Mouse (Mus musculus): Measurements from ENCODE around the gene Nudt22. TPM values are rescaled to one million over a fixed set of nuclear protein-coding genes. Genes with fewer than 3 reads are reported as not detected.

The Nudt22 gene
- polyA plus RNA-seq, 1 experiment from 2014 or later, result 40.8 TPM

DNA sequence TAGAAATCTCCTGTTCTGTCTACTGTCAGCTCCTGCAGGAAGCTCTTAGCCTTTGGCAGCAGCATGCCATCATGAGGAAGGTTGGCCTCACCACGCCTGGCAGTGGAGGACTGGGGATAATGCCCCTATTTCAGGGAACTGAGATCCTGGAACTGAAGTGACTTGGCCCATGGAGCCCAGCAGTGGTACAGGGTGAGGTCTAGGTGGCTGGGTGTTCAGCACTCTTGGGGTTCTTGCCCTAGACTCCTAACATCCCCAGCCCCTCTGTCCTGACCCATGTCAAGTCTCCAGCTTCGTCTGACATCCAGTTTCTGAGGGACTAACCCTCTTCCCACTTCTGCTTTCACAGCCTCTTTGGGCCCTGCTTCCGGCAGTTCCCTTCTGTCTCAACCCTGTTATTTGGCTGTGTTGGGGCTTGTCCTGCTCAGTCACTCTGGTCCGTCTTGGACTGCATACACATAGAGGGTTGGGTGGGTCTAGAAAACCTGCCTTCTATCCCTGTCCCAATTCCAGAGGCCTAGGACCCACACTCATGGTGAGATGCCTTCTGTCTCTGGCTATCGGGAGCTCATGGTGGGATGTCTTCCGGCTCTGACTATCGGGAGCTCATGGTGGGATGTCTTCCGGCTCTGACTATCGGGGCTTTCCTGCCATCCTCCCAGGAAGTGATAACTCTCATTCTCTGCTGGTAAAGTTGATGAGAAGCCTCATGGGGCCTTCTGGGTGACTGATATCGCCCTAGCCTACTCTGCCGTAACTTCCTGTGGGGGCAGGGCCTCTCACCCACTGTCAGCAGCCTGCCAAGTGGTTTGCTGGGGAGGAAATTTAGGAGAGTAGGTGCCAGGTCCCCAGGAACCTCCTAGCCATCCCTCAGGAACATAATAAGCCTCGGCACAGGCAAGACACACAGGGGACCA is 21.9 kb upstream of the Nudt22 start:
- H3K9me3 ChIP-seq (replicated peaks; ENCODE audit: low read length), result no peaks in the 10 kb centered on the region
- no peak for TF ChIP-seq CTCF (IDR thresholded peaks at IDR 0.05; ENCODE audit: low read depth)
- no peak overlapping the region for H3K4me2 ChIP-seq (ENCODE audit: low read length)
- no peak overlapping the region for H3K27ac ChIP-seq
- H3K4me3 ChIP-seq (replicated peaks; ENCODE audit: low read depth, low read length), result no peak overlapping the region
- ATAC-seq (replicated peaks; ENCODE audit: low FRiP score, low read depth) (no peak), DNase-seq (ENCODE audit: low spot score) (no peak)
- no peaks in the 10 kb centered on the region for H3K4me1 ChIP-seq (replicated peaks; ENCODE audit: insufficient read depth, low read length)
- no peak overlapping the region for H3K9ac ChIP-seq (ENCODE audit: low read depth, low read length)
- peaks cover 30% of the 10 kb centered on the region for H3K36me3 ChIP-seq (ENCODE audit: insufficient read depth, low read length)
- H3K27me3 ChIP-seq (ENCODE audit: insufficient read depth, low read length), result no peaks in the 10 kb centered on the region
- WGBS, result 71% methylated on average over 12 of the region's 12 CpGs

DNA sequence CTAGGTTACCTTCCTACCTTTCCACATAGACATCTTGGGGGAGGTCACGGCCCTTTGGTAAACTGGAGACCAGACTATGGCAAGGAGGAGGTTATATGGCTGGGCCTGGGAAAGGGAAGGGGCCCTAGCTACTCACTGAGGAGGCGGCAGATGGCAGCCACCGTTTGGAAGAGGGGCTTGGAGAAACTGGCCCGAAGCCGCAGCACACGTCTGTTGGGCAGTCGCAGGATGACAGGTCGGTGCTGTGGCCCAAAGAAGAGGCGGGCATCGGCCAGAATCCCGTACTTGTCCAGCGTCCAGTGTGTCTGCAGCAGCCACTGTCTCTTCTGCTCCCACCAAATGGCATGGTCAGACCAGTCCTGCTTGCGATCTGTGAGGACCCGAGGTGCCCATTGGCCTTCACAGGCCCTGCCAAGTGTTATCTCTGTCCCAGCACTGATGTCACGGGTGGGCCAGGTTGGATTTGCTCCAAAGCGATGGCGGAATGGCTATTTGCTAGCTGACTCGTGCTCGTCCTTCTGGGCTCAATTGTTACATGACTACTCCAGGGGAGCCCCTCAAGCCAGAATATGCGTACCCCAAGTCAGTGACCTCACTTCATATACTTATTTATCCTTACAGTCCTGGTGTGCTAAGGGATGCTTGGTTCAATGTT is 18.7 kb upstream of the Nudt22 start:
- no peak for DNase-seq (ENCODE audit: low spot score)
- TF ChIP-seq CTCF (IDR thresholded peaks at IDR 0.05; ENCODE audit: low read depth), result no peak
- Histone ChIP-seq H3K4me3 (replicated peaks; ENCODE audit: low read depth, low read length) (no peak overlapping the region), H3K27me3 (ENCODE audit: insufficient read depth, low read length) (no peaks in the 10 kb centered on the region), H3K9ac (ENCODE audit: low read depth, low read length) (no peak overlapping the region), H3K27ac (no peak overlapping the region), H3K36me3 (ENCODE audit: insufficient read depth, low read length) (0 out of 2 replicates have a peak, but pooled peaks cover 2% of the 10 kb centered on the region), H3K9me3 (replicated peaks; ENCODE audit: low read length) (no peaks in the 10 kb centered on the region), H3K4me2 (ENCODE audit: low read length) (no peak overlapping the region), H3K4me1 (replicated peaks; ENCODE audit: insufficient read depth, low read length) (no peaks in the 10 kb centered on the region)
- ATAC-seq (replicated peaks; ENCODE audit: low FRiP score, low read depth), result no peak
- 87% methylated on average over 20 of the region's 20 CpGs for WGBS

GRCm38 (mm10) chr19:7013984-7014383 is 18.1 kb upstream of the Nudt22 start:
- no peaks in the 10 kb centered on the region for H3K9me3 ChIP-seq (replicated peaks; ENCODE audit: low read length)
- no peaks in the 10 kb centered on the region for H3K4me1 ChIP-seq (replicated peaks; ENCODE audit: insufficient read depth, low read length)
- TF ChIP-seq CTCF (IDR thresholded peaks at IDR 0.05; ENCODE audit: low read depth), result no peak
- no peak overlapping the region for H3K4me3 ChIP-seq (replicated peaks; ENCODE audit: low read depth, low read length)
- no peak overlapping the region for H3K9ac ChIP-seq (ENCODE audit: low read depth, low read length)
- no peaks in the 10 kb centered on the region for H3K36me3 ChIP-seq (ENCODE audit: insufficient read depth, low read length)
- DNase-seq (ENCODE audit: low spot score) (no peak), ATAC-seq (replicated peaks; ENCODE audit: low FRiP score, low read depth) (no peak)
- WGBS, result 83% methylated on average over 9 of the region's 9 CpGs
- H3K4me2 ChIP-seq (ENCODE audit: low read length), result no peak overlapping the region
- no peaks in the 10 kb centered on the region for H3K27me3 ChIP-seq (ENCODE audit: insufficient read depth, low read length)
- H3K27ac ChIP-seq, result no peak overlapping the region

DNA sequence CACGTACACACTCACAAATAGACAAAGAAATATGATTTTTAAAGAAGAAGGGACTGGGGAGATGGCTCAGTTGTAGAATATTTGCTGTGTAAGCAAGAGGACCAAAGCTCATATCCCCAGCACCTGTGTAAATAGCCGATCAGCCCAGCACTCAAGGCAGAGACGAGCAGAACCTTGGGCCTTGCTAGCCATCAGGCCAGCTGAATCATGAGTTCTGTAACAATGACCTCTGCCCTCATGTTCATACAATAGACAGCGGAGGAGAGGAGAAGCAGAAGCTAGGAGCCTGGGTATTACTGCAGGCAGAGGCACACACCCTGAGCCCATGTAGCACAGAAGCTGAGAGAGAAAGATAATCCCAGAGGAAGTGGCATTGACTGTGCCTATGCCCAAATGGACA is 16.5 kb upstream of the Nudt22 start:
- H3K4me3 ChIP-seq (replicated peaks; ENCODE audit: low read depth, low read length), result no peak overlapping the region
- H3K27ac ChIP-seq, result no peak overlapping the region
- no peak for DNase-seq (ENCODE audit: low spot score)
- no peaks in the 10 kb centered on the region for H3K4me1 ChIP-seq (replicated peaks; ENCODE audit: insufficient read depth, low read length)
- WGBS, result 63% methylated on average over 4 of the region's 4 CpGs
- no peak overlapping the region for H3K4me2 ChIP-seq (ENCODE audit: low read length)
- TF ChIP-seq CTCF (IDR thresholded peaks at IDR 0.05; ENCODE audit: low read depth), result no peak
- no peaks in the 10 kb centered on the region for H3K9me3 ChIP-seq (replicated peaks; ENCODE audit: low read length)
- H3K27me3 ChIP-seq (ENCODE audit: insufficient read depth, low read length), result no peaks in the 10 kb centered on the region
- no peak overlapping the region for H3K9ac ChIP-seq (ENCODE audit: low read depth, low read length)
- H3K36me3 ChIP-seq (ENCODE audit: insufficient read depth, low read length), result no peaks in the 10 kb centered on the region
- no peak for ATAC-seq (replicated peaks; ENCODE audit: low FRiP score, low read depth)

DNA sequence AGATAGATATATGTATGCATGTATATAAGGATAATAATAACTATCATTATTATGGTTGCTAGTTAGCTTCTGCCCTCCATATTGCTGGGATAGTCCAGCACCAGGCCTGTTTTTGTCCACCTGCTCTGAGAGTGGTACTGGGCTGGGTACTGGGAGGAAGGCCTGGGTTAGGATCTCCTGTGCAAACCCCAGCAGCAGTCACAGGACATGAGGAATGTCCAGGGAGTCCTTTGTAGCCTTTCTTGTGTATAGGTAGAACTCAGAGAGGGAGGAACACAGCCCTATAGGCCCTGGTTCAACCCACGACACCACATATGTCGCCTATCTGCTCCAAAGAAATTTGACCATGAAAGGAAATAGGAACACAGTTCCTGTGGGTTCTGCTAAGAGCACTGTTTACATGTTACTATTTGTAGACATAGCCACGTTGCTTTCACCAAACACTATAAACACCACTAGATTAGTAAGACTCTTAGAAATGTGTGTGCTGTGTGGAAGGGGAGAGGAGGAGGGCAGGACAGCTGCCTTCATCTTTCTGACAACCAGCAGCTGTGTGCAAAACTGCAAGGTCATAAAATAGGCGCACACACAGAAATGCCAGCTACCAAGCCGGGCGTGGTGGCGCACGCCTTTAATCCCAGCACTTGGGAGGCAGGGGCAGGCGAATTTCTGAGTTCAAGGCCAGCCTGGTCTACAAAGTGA is 11.1 kb upstream of the Nudt22 start:
- Histone ChIP-seq H3K4me3 (replicated peaks; ENCODE audit: low read depth, low read length) (no peak overlapping the region), H3K27me3 (ENCODE audit: insufficient read depth, low read length) (no peaks in the 10 kb centered on the region), H3K4me2 (ENCODE audit: low read length) (no peak overlapping the region), H3K9me3 (replicated peaks; ENCODE audit: low read length) (no peaks in the 10 kb centered on the region), H3K9ac (ENCODE audit: low read depth, low read length) (no peak overlapping the region), H3K27ac (0 out of 2 replicates have a peak overlapping the region, but pooled peaks have one; percentile 5), H3K4me1 (replicated peaks; ENCODE audit: insufficient read depth, low read length) (no peaks in the 10 kb centered on the region), H3K36me3 (ENCODE audit: insufficient read depth, low read length) (no peaks in the 10 kb centered on the region)
- no peak for DNase-seq (ENCODE audit: low spot score)
- ATAC-seq (replicated peaks; ENCODE audit: low FRiP score, low read depth), result no peak
- 68% methylated on average over 9 of the region's 9 CpGs for WGBS
- no peak for TF ChIP-seq CTCF (IDR thresholded peaks at IDR 0.05; ENCODE audit: low read depth)
